Mouse (Mus musculus): ENCODE data around the gene Olfr828. TPM values are rescaled to one million over a fixed set of nuclear protein-coding genes. Genes with fewer than 3 reads are reported as not detected.

Olfr828 gene
- not detected in 2 replicates for polyA plus RNA-seq (2016; fragmentation: Nextera tagmentation; extraction: Ambion mirVana)

- no peak within 1 kb of the TSS for H3K4me3 ChIP-seq
- no peak within 1 kb of the TSS for H3K27ac ChIP-seq
- no peak for ATAC-seq (ENCODE audit: low FRiP score)
- H3K36me3 ChIP-seq, result no peaks in the 10 kb centered on the region
- H3K27me3 ChIP-seq, result no peaks in the 10 kb centered on the region
- H3K4me2 ChIP-seq (replicated peaks), result no peak within 1 kb of the TSS
- H3K9ac ChIP-seq, result no peak within 1 kb of the TSS
- no peaks in the 10 kb centered on the region for H3K9me3 ChIP-seq (replicated peaks)
- H3K4me1 ChIP-seq, result no peaks in the 10 kb centered on the region
These were observed at the start of gene Olfr828 for GRCm38 (mm10) chr9:18819426-18819825. Gene Olfr828 (minus strand): TSS chr9:18819526.

GRCm38 (mm10) chr9:18854633-18855032 is 35.3 kb upstream of the Olfr828 start, which contains the start of gene Olfr829:
Gene Olfr829 (plus strand): TSS chr9:18854933.
- Histone ChIP-seq H3K9me3 (replicated peaks) (no peaks in the 10 kb centered on the region), H3K27ac (no peak within 1 kb of the TSS), H3K9ac (no peak within 1 kb of the TSS), H3K4me3 (no peak within 1 kb of the TSS), H3K36me3 (no peaks in the 10 kb centered on the region), H3K4me1 (no peaks in the 10 kb centered on the region), H3K27me3 (no peaks in the 10 kb centered on the region), H3K4me2 (replicated peaks) (no peak within 1 kb of the TSS)
- WGBS, result 67% methylated on average over 1 of the region's 1 CpGs
- no peak for ATAC-seq (ENCODE audit: low FRiP score)

GRCm38 (mm10) chr9:18785316-18785715 is 34.0 kb downstream of the Olfr828 start:
- 59% methylated on average over 7 of the region's 7 CpGs for WGBS

DNA sequence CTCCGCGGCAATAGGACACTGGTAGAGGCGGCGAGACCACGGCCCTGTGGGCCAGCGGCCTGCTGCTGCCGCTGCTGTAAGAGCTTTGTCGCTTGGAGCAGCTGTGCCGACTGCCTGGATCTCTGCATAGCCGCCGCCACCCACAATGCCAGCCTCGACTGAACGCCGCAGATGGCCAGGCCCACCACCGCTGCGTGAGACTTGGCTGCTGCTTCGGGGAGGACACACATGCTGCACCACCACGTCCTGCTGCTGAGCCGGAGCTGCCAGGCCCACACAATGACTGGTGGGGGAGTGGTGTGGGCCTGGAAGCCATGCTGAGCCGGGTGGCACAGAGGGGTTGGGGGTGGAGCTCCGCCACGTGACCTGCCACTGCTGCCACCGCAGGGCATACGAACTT is 39.9 kb downstream of the Olfr828 start:
- H3K9me3 ChIP-seq (replicated peaks), result 0 out of 2 replicates have a peak, but pooled peaks cover 5% of the 10 kb centered on the region
- no peak overlapping the region for H3K4me3 ChIP-seq
- peak overlapping the region; percentile 24; the same call in 1 of the 2 replicates for H3K4me2 ChIP-seq (replicated peaks)
- 61% methylated on average over 24 of the region's 24 CpGs for WGBS
- H3K9ac ChIP-seq, result no peak overlapping the region
- H3K27me3 ChIP-seq, result no peaks in the 10 kb centered on the region
- H3K27ac ChIP-seq, result no peak overlapping the region
- H3K36me3 ChIP-seq, result no peaks in the 10 kb centered on the region
- ATAC-seq (ENCODE audit: low FRiP score), result peak; percentile 63
- H3K4me1 ChIP-seq, result no peaks in the 10 kb centered on the region

More at GRCm38 (mm10) chr9:18785316-18785715, 34.0 kb downstream of the Olfr828 start:
- Histone ChIP-seq H3K27me3 (no peaks in the 10 kb centered on the region), H3K4me3 (no peak overlapping the region), H3K9ac (no peak overlapping the region), H3K9me3 (replicated peaks) (no peaks in the 10 kb centered on the region), H3K4me2 (replicated peaks) (no peak overlapping the region), H3K27ac (no peak overlapping the region), H3K36me3 (no peaks in the 10 kb centered on the region), H3K4me1 (no peaks in the 10 kb centered on the region)
- no peak for ATAC-seq (ENCODE audit: low FRiP score)

GRCm38 (mm10) chr9:18778981-18779380 is 40.3 kb downstream of the Olfr828 start:
- H3K4me3 ChIP-seq, result no peak overlapping the region
- H3K4me1 ChIP-seq, result no peaks in the 10 kb centered on the region
- H3K9ac ChIP-seq, result no peak overlapping the region
- H3K4me2 ChIP-seq (replicated peaks), result no peak overlapping the region
- H3K27me3 ChIP-seq, result no peaks in the 10 kb centered on the region
- no peak for ATAC-seq (ENCODE audit: low FRiP score)
- WGBS, result 57% methylated on average over 1 of the region's 1 CpGs
- 0 out of 2 replicates have a peak, but pooled peaks cover 5% of the 10 kb centered on the region for H3K9me3 ChIP-seq (replicated peaks)
- no peaks in the 10 kb centered on the region for H3K36me3 ChIP-seq
- no peak overlapping the region for H3K27ac ChIP-seq

Other genes with a start within 250 kb of the Olfr828 start
- not detected in 2 replicates for gene Muc16, start 145.0 kb downstream of the Olfr828 start, polyA plus RNA-seq (2016; fragmentation: Nextera tagmentation; extraction: Ambion mirVana)
- gene Olfr24, start 55.5 kb downstream of the Olfr828 start, polyA plus RNA-seq (2016; fragmentation: Nextera tagmentation; extraction: Ambion mirVana), result not detected in 2 replicates
- gene Olfr829, start 35.4 kb upstream of the Olfr828 start, polyA plus RNA-seq (2016; fragmentation: Nextera tagmentation; extraction: Ambion mirVana), result not detected in 2 replicates
- gene Olfr830, start 55.2 kb upstream of the Olfr828 start, polyA plus RNA-seq (2016; fragmentation: Nextera tagmentation; extraction: Ambion mirVana), result not detected in 2 replicates
- not detected in 2 replicates for gene Olfr832, start 117.6 kb upstream of the Olfr828 start, polyA plus RNA-seq (2016; fragmentation: Nextera tagmentation; extraction: Ambion mirVana)
- gene Olfr834, start 168.5 kb upstream of the Olfr828 start, polyA plus RNA-seq (2016; fragmentation: Nextera tagmentation; extraction: Ambion mirVana), result not detected in 2 replicates
- not detected in 2 replicates for gene Olfr835, start 213.2 kb upstream of the Olfr828 start, polyA plus RNA-seq (2016; fragmentation: Nextera tagmentation; extraction: Ambion mirVana)

Measured in hindbrain, embryonic 12.5 days (tissue).